Mouse (Mus musculus) spleen, postnatal 10 days (tissue): ENCODE measurements around the gene Anxa6.
"Not testable (repeated sequence)": the region's sequence is repeated elsewhere in the genome, so short reads cannot be mapped to it uniquely, and the experiment has no call there.

Experiments
- DNase-seq, 2 experiments: peaks; one replicate each; pipeline ENCODE4 v3.0.0; 2021 to 2022; ENCODE audit warnings: low spot score in 2 of 2

The Anxa6 gene

GRCm38 (mm10) chr11:54961164-54961850 is 71.9 kb downstream of the Anxa6 start:
- DNase-seq = no peak

- no peak for DNase-seq
These were observed 73.0 kb downstream of the Anxa6 start for GRCm38 (mm10) chr11:54960251-54960650.

GRCm38 (mm10) chr11:54958571-54959073 is 74.6 kb downstream of the Anxa6 start:
- peak in 1 of 2 experiments; percentile 24 for DNase-seq

GRCm38 (mm10) chr11:54957708-54958107 is 75.5 kb downstream of the Anxa6 start:
- DNase-seq = not testable (repeated sequence)

- DNase-seq = peak in 1 of 2 experiments; percentile 32
These were observed 76.3 kb downstream of the Anxa6 start for GRCm38 (mm10) chr11:54956912-54957311.

GRCm38 (mm10) chr11:54955735-54956480 is 77.3 kb downstream of the Anxa6 start:
- DNase-seq = peak; percentile 99

GRCm38 (mm10) chr11:54955400-54955734 is 77.9 kb downstream of the Anxa6 start:
- not testable (repeated sequence) for DNase-seq

- no peak for DNase-seq
These were observed 78.5 kb downstream of the Anxa6 start for GRCm38 (mm10) chr11:54954716-54955115.

- no peak for DNase-seq
These were observed 79.2 kb downstream of the Anxa6 start for GRCm38 (mm10) chr11:54953993-54954446.

GRCm38 (mm10) chr11:54952651-54953050 is 80.6 kb downstream of the Anxa6 start:
- no peak for DNase-seq

GRCm38 (mm10) chr11:54950684-54951083 is 82.6 kb downstream of the Anxa6 start:
- DNase-seq = no peak

GRCm38 (mm10) chr11:54949717-54950116 is 83.5 kb downstream of the Anxa6 start:
- DNase-seq = no peak

GRCm38 (mm10) chr11:54944702-54945101 is 88.5 kb downstream of the Anxa6 start:
- no peak for DNase-seq

- DNase-seq = no peak
These were observed 93.2 kb downstream of the Anxa6 start for GRCm38 (mm10) chr11:54940056-54940455.

GRCm38 (mm10) chr11:54939501-54939900 is 93.7 kb downstream of the Anxa6 start:
- DNase-seq = no peak

- DNase-seq = no peak
These were observed 96.5 kb downstream of the Anxa6 start for GRCm38 (mm10) chr11:54936771-54937140.

- peak in 1 of 2 experiments; percentile 54 for DNase-seq
These were observed 97.0 kb downstream of the Anxa6 start for GRCm38 (mm10) chr11:54936035-54936770.

- no peak for DNase-seq
These were observed 99.0 kb downstream of the Anxa6 start for GRCm38 (mm10) chr11:54934198-54934597.

- no peak for DNase-seq
These were observed 100.7 kb downstream of the Anxa6 start for GRCm38 (mm10) chr11:54932540-54932939.

GRCm38 (mm10) chr11:54931405-54932093 is 101.7 kb downstream of the Anxa6 start:
- peak; percentile 34 to 76 for DNase-seq

GRCm38 (mm10) chr11:54930318-54930979 is 102.8 kb downstream of the Anxa6 start:
- DNase-seq = peak in 1 of 2 experiments; percentile 35
